Mouse (Mus musculus): ENCODE results near the gene Il22ra1.

Gene Il22ra1

DNA sequence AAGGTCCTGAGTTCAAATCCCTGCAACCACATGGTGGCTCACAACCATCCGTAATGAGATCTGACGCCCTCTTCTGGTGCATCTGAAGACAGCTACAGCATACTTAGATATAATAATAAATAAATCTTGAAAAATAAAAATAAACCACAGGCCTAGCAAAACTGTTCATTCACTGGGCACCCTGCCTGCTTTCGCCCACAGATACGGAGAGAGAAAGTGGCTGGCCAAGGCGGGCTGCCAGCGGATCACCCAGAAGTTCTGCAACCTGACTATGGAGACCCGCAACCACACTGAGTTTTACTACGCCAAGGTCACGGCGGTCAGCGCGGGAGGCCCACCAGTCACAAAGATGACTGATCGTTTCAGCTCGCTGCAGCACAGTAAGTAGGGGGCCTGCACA, 5.9 kb downstream of the Il22ra1 start:
- in situ Hi-C loops (cut with MseI, MboI): no loop called here

GRCm38 (mm10) chr4:135736903-135737302, 8.9 kb downstream of the Il22ra1 start:
- in situ Hi-C loops (cut with MseI, MboI): no loop called here

DNA sequence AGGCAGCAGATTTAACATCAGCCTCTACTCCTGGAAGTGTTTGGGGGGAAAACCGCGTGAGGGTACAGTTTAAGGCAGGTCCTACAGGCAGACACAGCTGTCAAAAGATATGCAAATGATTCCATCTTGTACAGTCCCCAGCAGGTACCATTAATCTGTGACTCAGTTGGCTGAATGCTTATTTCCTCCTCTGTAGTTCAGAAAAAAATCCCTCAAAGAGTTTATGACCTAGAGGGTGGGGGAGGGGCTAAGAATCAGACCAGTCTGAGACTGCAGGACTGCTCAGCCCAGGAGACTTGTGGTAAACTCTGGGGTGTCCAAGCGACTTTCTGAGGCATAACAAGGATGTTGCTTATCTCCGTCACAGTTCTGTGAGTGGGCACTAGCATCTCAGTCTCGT, 10.3 kb downstream of the Il22ra1 start:
- in situ Hi-C loops (cut with MseI, MboI): no loop called here

DNA sequence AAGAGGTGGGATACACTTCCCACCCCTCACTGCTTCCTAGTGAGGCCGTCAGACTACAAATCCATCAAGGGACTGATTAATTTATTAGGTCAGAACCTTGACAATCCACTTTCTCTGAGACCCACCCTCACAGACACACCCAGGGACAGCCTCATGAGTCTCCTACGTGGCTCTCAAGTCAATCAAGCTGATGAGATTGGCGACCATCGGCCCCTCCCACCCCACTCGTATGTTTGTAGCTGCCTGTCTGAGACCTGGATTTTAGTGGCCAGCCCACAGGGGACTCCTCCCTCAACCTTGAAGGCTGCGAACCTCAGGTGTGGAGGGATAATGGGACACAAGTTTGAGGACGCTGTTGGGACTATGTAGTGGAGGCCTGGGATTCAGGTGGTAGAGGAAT, 11.2 kb downstream of the Il22ra1 start:
- in situ Hi-C loops (cut with MseI, MboI): no loop called here

DNA sequence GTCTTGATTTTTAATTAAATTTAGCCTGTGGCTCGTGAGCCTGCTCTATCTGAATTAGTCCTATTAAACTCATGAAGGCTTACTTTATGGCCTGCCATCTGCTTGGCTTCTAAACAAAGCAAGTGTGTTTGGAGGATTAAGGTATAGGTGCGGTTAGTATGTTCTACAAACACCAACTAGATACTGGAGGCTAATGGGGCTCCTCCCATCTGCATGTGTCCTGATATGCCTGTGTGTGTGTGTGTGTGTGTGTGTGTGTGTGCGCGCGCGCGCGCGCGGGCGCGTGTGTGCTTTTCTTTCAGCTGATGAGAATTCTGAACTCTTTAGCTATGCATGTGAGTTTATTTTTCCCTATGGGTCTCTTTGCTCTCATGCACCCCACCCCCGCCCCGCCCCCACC, 11.7 kb downstream of the Il22ra1 start:
- in situ Hi-C loops (cut with MseI, MboI): no loop called here

GRCm38 (mm10) chr4:135743520-135743919, 15.5 kb downstream of the Il22ra1 start:
- in situ Hi-C loops (cut with MseI, MboI): no loop called here

GRCm38 (mm10) chr4:135744726-135745448, 16.9 kb downstream of the Il22ra1 start:
- in situ Hi-C loops (cut with MseI, MboI): no loop called here

- in situ Hi-C loops (cut with MseI, MboI): no loop called here
Observed at GRCm38 (mm10) chr4:135745613-135746012, 17.6 kb downstream of the Il22ra1 start.

GRCm38 (mm10) chr4:135750896-135751295, 22.9 kb downstream of the Il22ra1 start:
- in situ Hi-C loops (cut with MseI, MboI): no loop called here

GRCm38 (mm10) chr4:135752106-135752778, 24.3 kb downstream of the Il22ra1 start:
- in situ Hi-C loops (cut with MseI, MboI): no loop called here

GRCm38 (mm10) chr4:135752779-135753164, 24.8 kb downstream of the Il22ra1 start:
- in situ Hi-C loops (cut with MseI, MboI): no loop called here

GRCm38 (mm10) chr4:135758331-135758730, 30.4 kb downstream of the Il22ra1 start:
- in situ Hi-C loops (cut with MseI, MboI): no loop called here

DNA sequence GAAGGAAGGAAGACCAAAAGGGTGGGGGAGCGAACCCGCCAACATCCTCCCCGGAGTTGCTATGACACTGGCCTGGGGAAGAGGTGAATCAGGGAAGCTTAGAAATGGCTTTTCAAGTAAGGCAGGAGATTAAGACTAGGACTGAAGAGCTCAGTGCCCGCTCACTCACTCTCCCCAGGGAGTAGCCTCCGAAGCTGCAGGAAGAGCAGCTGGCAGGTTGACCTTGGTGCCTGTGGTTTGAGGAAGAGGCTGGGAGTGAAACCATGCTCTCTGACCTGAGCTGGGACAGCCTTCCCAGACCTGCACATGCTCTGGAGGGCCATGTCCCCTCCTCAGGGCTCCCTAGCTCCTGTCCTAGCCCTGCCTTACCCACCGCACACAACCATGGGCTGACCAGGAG, 30.9 kb downstream of the Il22ra1 start:
- in situ Hi-C loops (cut with MseI, MboI): no loop called here

GRCm38 (mm10) chr4:135759356-135759976, 31.5 kb downstream of the Il22ra1 start, which contains the start of gene Myom3:
TSS of gene Myom3 (plus strand) at chr4:135759715.
- in situ Hi-C loops (cut with MseI, MboI): no loop called here

DNA sequence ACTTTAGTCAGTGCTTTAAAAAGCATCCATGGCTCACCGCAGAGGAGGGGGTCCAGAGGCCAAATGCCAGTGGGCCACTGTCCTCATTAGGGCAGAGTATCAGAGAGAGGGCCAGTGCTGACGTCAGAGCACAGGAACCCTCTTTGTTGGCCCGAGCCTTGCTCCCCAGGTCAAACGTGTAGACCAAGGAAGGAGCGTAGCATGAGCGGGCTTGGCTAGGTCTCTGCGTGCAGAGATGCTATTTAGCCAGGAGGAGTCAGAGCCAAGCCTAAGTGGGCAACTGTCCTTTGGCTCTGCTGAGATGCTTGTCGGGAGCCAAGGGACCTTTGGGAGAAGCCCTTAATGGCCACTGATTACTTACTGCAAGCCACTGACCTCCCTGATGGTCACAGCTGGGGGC, 33.1 kb downstream of the Il22ra1 start:
- in situ Hi-C loops (cut with MseI, MboI): loop anchor here in 1 of 2 experiments (5.0 kb wide), 1 partner anchor 44 kb away; no protein-coding TSS in a partner anchor

- in situ Hi-C loops (cut with MseI, MboI): loop anchor here in 1 of 2 experiments (5.0 kb wide), 1 partner anchor 44 kb away; no protein-coding TSS in a partner anchor
Observed at GRCm38 (mm10) chr4:135761569-135761968, 33.6 kb downstream of the Il22ra1 start.

GRCm38 (mm10) chr4:135762251-135762906, 34.4 kb downstream of the Il22ra1 start:
- in situ Hi-C loops (cut with MseI, MboI): loop anchor here in 1 of 2 experiments (5.0 kb wide), 1 partner anchor 45 kb away; no protein-coding TSS in a partner anchor

GRCm38 (mm10) chr4:135764700-135765099, 36.7 kb downstream of the Il22ra1 start:
- in situ Hi-C loops (cut with MseI, MboI): loop anchor here in 1 of 2 experiments (5.0 kb wide), 1 partner anchor 47 kb away; no protein-coding TSS in a partner anchor

DNA sequence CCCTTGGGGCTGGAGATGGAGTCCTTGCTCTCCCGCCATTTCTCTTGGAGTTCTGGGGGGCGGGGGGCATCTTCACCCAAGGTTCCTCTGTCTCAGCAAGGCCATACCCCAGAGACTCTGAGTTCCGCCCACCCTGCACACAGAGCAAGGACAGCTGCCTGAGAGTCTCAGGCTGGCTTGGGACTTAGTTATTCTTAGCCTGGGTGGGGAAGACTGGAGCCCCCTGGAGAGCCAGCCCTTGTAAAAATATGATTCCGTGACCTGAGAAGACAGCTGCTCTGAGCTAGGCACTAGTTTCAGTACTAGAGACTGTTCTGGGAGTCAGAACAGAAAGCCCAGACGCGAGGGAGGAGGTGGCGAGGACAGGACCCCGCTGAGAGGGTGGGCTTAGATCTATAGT, 37.7 kb downstream of the Il22ra1 start:
- in situ Hi-C loops (cut with MseI, MboI): no loop called here

DNA sequence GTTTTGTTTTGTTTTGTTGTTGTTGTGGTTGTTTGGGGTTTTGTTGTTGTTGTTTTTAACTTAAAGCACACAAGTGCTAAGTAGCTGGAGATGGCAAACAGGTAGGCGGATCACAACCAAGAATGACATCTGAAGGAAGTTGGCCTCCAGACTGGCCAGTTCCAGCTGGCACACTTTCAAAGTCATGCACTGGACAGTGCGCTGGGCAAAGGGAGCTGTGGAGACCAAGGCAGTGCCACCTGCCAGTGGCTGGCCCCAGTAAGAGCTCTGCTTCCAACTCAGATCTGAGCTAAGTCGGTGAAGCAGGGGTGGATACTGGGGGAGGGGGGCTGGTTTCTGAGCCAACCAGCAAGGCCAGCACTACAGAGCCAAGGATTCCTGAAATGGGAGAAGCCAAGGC, 39.0 kb downstream of the Il22ra1 start:
- in situ Hi-C loops (cut with MseI, MboI): no loop called here

DNA sequence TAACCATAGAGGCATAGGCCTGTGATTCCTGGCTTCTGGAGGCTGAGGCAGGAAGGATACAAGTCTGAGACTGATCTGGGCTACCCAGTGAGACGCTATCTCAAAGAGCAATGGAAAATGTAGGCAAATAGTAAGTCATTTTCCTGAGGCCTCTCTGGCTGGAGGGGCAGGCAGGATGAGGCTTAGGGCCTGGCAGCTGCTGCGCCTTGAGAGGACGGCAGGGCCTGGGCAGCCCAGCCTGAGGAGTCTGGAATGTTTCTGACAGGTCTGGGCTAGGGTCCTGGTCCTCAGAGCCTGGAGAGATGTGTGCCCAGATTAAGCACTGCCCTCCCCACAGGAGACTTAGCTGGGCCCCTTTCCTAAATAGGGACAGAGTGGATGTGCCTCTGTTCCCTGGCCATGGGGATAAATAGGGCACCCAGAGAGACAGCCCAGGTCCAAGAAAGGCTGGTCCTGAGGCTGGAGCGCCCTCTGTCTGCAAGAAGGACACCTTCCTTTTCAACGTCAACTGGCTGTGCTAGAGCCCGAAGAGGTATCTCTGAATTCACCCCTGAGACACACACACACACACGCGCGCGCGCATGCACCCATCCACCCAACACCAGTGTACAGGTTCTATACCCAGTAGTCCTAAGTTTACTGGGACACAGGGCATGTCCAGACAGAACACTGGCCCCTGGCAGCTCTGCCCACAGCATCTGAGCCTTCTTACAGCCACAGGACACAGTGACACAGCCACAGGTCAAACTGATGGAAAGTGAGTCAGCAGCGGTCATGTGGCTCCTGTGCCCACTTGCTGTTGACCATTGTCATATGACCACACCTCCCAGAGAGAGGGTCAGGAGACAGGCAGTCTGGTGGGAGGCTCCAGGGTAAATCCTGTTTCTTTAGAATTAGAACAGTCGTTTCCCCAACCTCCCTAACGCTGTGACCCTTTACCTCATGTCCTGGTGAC, 40.9 kb downstream of the Il22ra1 start:
- in situ Hi-C loops (cut with MseI, MboI): no loop called here

Data from mouse trophoblast stem cell (cell line).